Mouse (Mus musculus) hindbrain, embryonic 15.5 days (tissue): ENCODE measurements around the gene Fgfr2. TPM values are rescaled to one million over a fixed set of nuclear protein-coding genes. Genes with fewer than 3 reads are reported as not detected.
A peak's percentile ranks its signal among the peaks of the same experiment; 100 is the strongest.

Experiments
- ATAC-seq: fragments of 200-750 bp; cut with Nextera tagmentation; 2 replicates; pipeline ENCODE4 v1.8.0; 2017; ENCODE audit warnings: low read depth, moderate number of reproducible peaks, moderate TSS enrichment; ENCODE audit not compliant: low FRiP score
- H3K27ac ChIP-seq: fragments of 300-500 bp; sonication (generic); replicated peaks from 2 replicates; pipeline ENCODE4 v1.5.1; 2015; ENCODE audit warnings: mild to moderate bottlenecking, inconsistent platforms
- H3K27me3 ChIP-seq: fragments of 300-500 bp; sonication (generic); 2 replicates; pipeline ENCODE4 v1.6.1; 2015; ENCODE audit warnings: control low read depth, inconsistent platforms
- H3K36me3 ChIP-seq: fragments of 300-500 bp; sonication (generic); 2 replicates; pipeline ENCODE4 v1.6.1; 2015; ENCODE audit warnings: control low read depth, inconsistent platforms
- H3K4me1 ChIP-seq: fragments of 300-500 bp; sonication (generic); replicated peaks from 2 replicates; pipeline ENCODE4 v1.6.1; 2015; ENCODE audit warnings: control low read depth, inconsistent platforms
- H3K4me2 ChIP-seq: fragments of 300-500 bp; sonication (generic); 2 replicates; pipeline ENCODE4 v1.6.1; 2015; ENCODE audit warnings: moderate library complexity, mild to moderate bottlenecking, inconsistent platforms
- H3K4me3 ChIP-seq: fragments of 300-500 bp; sonication (generic); 2 replicates; pipeline ENCODE4 v1.5.1; 2015; ENCODE audit warnings: mild to moderate bottlenecking, inconsistent platforms
- H3K9ac ChIP-seq: fragments of 300-500 bp; sonication (generic); 2 replicates; pipeline ENCODE4 v1.6.1; 2015; ENCODE audit warnings: inconsistent platforms
- H3K9me3 ChIP-seq: fragments of 300-500 bp; sonication (generic); 2 replicates; pipeline ENCODE4 v1.6.1; 2016; ENCODE audit warnings: control low read depth, inconsistent platforms
- WGBS: fragments of 180-500 bp; shearing (Covaris S2); methylation state at CpG from one replicate; pipeline ENCODE4 v1.1.7; 2015; 5-methylcytosine and 5-hydroxymethylcytosine counted together
- polyA plus RNA-seq: library from polyadenylated mRNA; unstranded; fragments of >200 nt; fragmentation: Nextera tagmentation; extraction: Ambion mirVana; gene quantifications from 2 replicates; pipeline ENCODE4 v1.2.1, GENCODE M21; 2015

Gene Fgfr2
- polyA plus RNA-seq, 1 experiment from 2014 or later: 28.5 TPM

DNA sequence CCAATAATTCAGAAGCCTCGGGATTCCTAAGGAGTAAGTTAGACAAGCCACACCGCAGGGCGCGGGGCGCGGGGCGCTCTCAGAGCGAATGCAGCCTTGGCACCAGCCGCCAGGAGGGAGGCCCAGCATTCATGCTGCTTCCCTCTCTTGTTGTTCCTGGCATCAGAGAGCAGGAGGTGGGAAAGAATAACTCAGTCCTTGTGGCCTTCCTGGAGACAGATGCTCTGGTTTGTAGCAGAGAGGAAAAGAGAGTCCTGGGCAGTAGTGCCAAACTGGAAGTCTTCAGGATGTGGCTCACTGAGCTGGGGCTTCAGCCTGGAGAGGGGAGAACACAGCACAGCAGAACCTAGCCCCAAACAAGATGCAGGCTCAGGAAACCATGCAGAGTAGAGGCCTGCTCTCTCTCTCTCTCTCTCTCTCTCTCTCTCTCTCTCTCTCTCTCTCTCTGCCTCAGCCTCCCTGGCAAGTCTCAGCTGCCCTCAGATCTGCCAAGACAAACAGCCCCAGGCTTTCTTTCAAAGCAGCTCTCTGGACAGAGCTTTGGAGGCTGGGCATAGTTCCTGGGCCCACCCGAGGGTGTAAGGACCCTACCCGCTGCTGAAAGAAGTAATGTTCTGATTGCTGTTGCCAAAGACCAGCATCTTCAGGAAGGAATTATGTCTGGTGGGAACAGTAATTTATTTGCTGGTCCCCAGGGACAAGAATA is 2790.5 kb downstream of the Fgfr2 start:
- H3K4me2 ChIP-seq: no peak overlapping the region
- H3K9ac ChIP-seq: no peak overlapping the region
- H3K9me3 ChIP-seq: no peaks in the 10 kb centered on the region
- 58% methylated on average over 11 of the region's 11 CpGs for WGBS
- peak overlapping the region; percentile 13; the same call in 1 of the 2 replicates for H3K27ac ChIP-seq
- no peaks in the 10 kb centered on the region for H3K27me3 ChIP-seq
- no peaks in the 10 kb centered on the region for H3K36me3 ChIP-seq
- 0 out of 2 replicates have a peak, but pooled peaks have one; percentile 34 for ATAC-seq
- H3K4me1 ChIP-seq: peaks cover 11% of the 10 kb centered on the region
- no peak overlapping the region for H3K4me3 ChIP-seq

DNA sequence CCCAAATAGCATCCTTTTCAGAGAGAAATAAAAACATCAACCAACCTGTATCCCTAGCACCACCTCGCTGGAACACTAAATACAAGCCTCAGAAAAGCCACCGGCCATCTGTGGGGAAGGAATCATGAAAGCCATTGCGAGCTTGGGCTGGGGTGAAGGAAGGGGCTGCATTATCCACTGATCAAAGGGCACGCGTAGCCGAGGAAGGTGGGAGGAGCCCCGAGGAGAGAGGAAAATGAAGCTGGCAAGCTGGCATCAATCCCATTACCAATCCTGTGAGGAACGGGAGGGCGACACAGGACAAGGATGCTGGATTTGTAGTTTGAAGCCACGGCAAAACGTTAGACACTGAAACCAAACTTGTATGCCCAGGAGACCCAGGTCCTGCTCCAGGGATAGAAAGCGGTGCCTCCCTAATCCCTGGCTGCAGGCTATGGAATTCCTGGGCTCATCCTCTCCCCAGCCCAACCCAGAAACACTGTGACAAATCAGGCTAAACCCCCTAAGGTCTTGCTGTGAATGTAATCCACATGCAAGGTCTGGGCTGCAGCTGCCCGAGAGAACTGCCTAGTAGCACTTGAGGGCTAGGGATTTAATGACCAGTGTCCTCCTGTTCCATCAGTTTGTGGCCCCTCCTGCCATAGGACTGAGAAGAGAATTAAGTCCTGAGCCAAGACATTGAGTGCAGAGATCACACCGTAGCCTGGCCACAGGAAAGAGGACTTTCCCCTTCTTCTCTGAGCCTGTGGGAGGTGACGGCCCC is 2795.4 kb downstream of the Fgfr2 start:
- Histone ChIP-seq H3K36me3 (no peaks in the 10 kb centered on the region), H3K4me2 (peak overlapping the region; percentile 39), H3K4me1 (peaks cover 15% of the 10 kb centered on the region), H3K27me3 (0 out of 2 replicates have a peak, but pooled peaks cover 4% of the 10 kb centered on the region), H3K4me3 (no peak overlapping the region), H3K9me3 (no peaks in the 10 kb centered on the region), H3K27ac (no peak overlapping the region), H3K9ac (no peak overlapping the region)
- WGBS: 9% methylated on average over 15 of the region's 15 CpGs
- ATAC-seq: no peak

- Histone ChIP-seq H3K4me2 (no peak overlapping the region), H3K4me1 (peaks cover 15% of the 10 kb centered on the region), H3K9ac (no peak overlapping the region), H3K27me3 (0 out of 2 replicates have a peak, but pooled peaks cover 4% of the 10 kb centered on the region), H3K27ac (no peak overlapping the region), H3K4me3 (no peak overlapping the region), H3K9me3 (no peaks in the 10 kb centered on the region), H3K36me3 (no peaks in the 10 kb centered on the region)
- 0 out of 2 replicates have a peak, but pooled peaks have one; percentile 42 for ATAC-seq
- 74% methylated on average over 15 of the region's 15 CpGs for WGBS
Measured at GRCm38 (mm10) chr7:130325983-130326433, 2797.1 kb downstream of the Fgfr2 start.

DNA sequence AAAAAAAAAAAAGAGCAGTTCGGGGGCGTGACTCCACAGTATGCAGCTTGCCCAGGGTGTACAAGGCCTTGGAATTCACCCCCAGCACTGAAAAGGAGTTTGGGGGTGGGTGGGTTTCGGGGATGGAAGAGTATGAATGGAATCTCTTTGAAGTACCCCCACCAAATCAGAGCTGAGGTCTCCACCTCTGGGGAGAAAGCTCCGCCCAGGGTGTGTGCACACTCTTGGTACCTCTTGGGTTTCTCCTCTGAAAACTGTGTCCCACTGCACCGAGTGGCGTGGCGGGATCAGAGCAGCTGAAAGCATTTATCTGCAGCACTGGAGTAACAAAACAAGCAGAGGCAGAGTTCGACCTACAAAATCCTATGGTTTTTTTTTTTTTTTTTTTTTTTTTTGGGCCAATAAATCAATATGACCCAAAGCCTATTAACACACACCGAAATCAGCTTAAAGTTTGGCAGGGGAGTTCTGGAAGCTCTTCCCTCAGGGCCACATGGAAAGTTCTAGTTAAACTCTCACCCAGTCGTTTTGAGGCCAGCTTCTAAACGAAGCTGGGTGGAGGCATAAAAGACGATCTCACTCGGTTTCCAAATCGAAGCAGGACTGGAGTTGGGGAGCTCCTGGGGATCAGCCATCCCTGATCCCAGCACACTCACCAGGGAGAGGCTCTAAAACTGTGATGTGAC is 2798.3 kb downstream of the Fgfr2 start:
- WGBS: 65% methylated on average over 14 of the region's 14 CpGs
- H3K36me3 ChIP-seq: no peaks in the 10 kb centered on the region
- peaks cover 21% of the 10 kb centered on the region for H3K4me1 ChIP-seq
- no peak for ATAC-seq
- 0 out of 2 replicates have a peak, but pooled peaks cover 4% of the 10 kb centered on the region for H3K27me3 ChIP-seq
- H3K27ac ChIP-seq: no peak overlapping the region
- H3K9ac ChIP-seq: no peak overlapping the region
- H3K4me3 ChIP-seq: no peak overlapping the region
- no peaks in the 10 kb centered on the region for H3K9me3 ChIP-seq
- no peak overlapping the region for H3K4me2 ChIP-seq

- WGBS: 71% methylated on average over 4 of the region's 4 CpGs
Measured at GRCm38 (mm10) chr7:130323766-130324165, 2799.4 kb downstream of the Fgfr2 start.

GRCm38 (mm10) chr7:130319799-130320556 is 2803.2 kb downstream of the Fgfr2 start:
- peak; percentile 91 for ATAC-seq
- no peaks in the 10 kb centered on the region for H3K36me3 ChIP-seq
- no peak overlapping the region for H3K9ac ChIP-seq
- no peak overlapping the region for H3K4me2 ChIP-seq
- no peaks in the 10 kb centered on the region for H3K9me3 ChIP-seq
- H3K4me3 ChIP-seq: no peak overlapping the region
- peaks cover 10% of the 10 kb centered on the region for H3K4me1 ChIP-seq
- WGBS: 31% methylated on average over 8 of the region's 8 CpGs
- H3K27me3 ChIP-seq: no peaks in the 10 kb centered on the region
- H3K27ac ChIP-seq: peak overlapping the region; percentile 54

More at GRCm38 (mm10) chr7:130323766-130324165, 2799.4 kb downstream of the Fgfr2 start:
- Histone ChIP-seq H3K9ac (no peak overlapping the region), H3K4me1 (peaks cover 24% of the 10 kb centered on the region), H3K36me3 (no peaks in the 10 kb centered on the region), H3K27me3 (0 out of 2 replicates have a peak, but pooled peaks cover 4% of the 10 kb centered on the region), H3K9me3 (no peaks in the 10 kb centered on the region), H3K4me2 (no peak overlapping the region), H3K27ac (no peak overlapping the region), H3K4me3 (no peak overlapping the region)
- no peak for ATAC-seq

GRCm38 (mm10) chr7:130316294-130316693 is 2806.9 kb downstream of the Fgfr2 start:
- no peak overlapping the region for H3K4me3 ChIP-seq
- H3K9ac ChIP-seq: no peak overlapping the region
- no peaks in the 10 kb centered on the region for H3K9me3 ChIP-seq
- H3K4me1 ChIP-seq: peaks cover 10% of the 10 kb centered on the region
- H3K36me3 ChIP-seq: no peaks in the 10 kb centered on the region
- no peak overlapping the region for H3K27ac ChIP-seq
- ATAC-seq: no peak
- no peak overlapping the region for H3K4me2 ChIP-seq
- 82% methylated on average over 3 of the region's 3 CpGs for WGBS
- no peaks in the 10 kb centered on the region for H3K27me3 ChIP-seq

DNA sequence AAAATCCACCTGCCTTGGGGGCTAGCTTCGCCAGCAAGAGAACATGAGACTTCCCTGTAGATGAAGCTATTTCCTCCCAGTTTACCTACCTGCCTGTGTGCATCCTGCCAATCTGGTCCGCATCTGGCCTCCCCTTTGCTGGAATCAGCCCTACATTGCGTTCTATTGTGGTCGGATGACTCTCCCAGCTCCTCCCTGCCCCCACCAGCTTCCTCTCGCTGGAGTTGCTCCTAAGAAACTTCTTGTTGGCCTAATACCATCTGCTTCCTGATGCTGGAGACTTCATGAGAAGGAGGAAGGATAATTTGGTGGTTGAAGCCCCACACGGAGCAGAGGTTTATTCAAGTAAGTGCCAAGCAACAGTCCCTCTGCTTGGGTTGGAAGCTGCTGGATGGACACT is 2807.9 kb downstream of the Fgfr2 start:
- peaks cover 7% of the 10 kb centered on the region for H3K4me1 ChIP-seq
- ATAC-seq: no peak
- 84% methylated on average over 6 of the region's 6 CpGs for WGBS

GRCm38 (mm10) chr7:130314658-130315057 is 2808.5 kb downstream of the Fgfr2 start:
- no peak overlapping the region for H3K9ac ChIP-seq
- H3K27ac ChIP-seq: no peak overlapping the region
- no peaks in the 10 kb centered on the region for H3K9me3 ChIP-seq
- no peaks in the 10 kb centered on the region for H3K36me3 ChIP-seq
- WGBS: 94% methylated on average over 6 of the region's 6 CpGs
- no peaks in the 10 kb centered on the region for H3K27me3 ChIP-seq
- H3K4me3 ChIP-seq: no peak overlapping the region
- H3K4me1 ChIP-seq: peaks cover 2% of the 10 kb centered on the region
- ATAC-seq: no peak
- H3K4me2 ChIP-seq: no peak overlapping the region

More for the DNA sequence above, 2807.9 kb downstream of the Fgfr2 start:
- Histone ChIP-seq H3K4me2 (no peak overlapping the region), H3K4me3 (no peak overlapping the region), H3K9ac (no peak overlapping the region), H3K27me3 (no peaks in the 10 kb centered on the region), H3K27ac (no peak overlapping the region), H3K9me3 (no peaks in the 10 kb centered on the region), H3K36me3 (no peaks in the 10 kb centered on the region)

DNA sequence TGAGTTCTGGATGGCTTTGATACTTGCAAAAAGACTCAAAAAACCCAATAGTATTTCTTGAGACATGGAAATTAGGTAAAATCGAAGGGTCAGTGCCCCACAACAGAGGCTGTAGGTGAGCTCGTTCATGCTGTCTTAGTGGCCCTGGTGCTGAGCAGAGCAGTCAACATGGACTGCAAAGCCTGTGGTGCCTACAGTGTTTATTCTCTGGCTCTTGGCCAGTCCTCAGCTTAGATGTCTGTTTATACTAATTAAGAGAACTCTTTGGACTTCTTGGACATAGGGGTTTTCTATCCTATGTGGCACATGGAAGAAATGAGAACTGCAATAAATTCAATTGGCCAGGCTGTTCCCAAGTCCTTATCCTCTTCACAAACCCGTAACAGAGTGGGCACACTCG is 2811.8 kb downstream of the Fgfr2 start:
- H3K36me3 ChIP-seq: no peaks in the 10 kb centered on the region
- whole genome bisulfite sequencing: 88% methylated on average over 4 of the region's 4 CpGs

DNA sequence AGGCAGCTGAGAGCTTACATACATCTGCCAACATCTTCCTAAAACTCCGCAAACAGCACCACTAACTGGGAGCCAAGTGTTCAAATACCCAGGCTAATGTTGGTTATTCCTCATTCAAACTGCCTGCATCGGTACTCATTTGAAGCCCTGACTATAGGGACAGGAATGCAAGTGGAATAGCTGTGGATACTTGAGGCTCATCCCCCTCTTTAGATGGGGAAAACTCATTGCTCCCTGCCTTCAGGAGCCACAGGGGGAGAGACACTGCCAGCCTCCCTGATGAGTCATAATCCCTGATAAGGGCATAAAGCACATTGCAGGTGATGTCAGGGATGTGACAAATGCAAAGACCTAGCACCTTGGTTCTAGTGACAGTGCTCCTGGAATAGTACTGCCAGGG is 2814.0 kb downstream of the Fgfr2 start:
- Histone ChIP-seq H3K4me1 (no peaks in the 10 kb centered on the region), H3K4me3 (no peak overlapping the region), H3K27me3 (no peaks in the 10 kb centered on the region), H3K4me2 (no peak overlapping the region), H3K27ac (no peak overlapping the region), H3K9ac (no peak overlapping the region), H3K9me3 (no peaks in the 10 kb centered on the region), H3K36me3 (no peaks in the 10 kb centered on the region)
- 76% methylated on average over 2 of the region's 2 CpGs for WGBS
- ATAC-seq: no peak

More for the DNA sequence above, 2811.8 kb downstream of the Fgfr2 start:
- ATAC-seq: no peak
- no peaks in the 10 kb centered on the region for H3K27me3 ChIP-seq
- H3K4me2 ChIP-seq: no peak overlapping the region
- H3K9me3 ChIP-seq: no peaks in the 10 kb centered on the region
- no peak overlapping the region for H3K27ac ChIP-seq
- H3K4me3 ChIP-seq: no peak overlapping the region
- no peak overlapping the region for H3K9ac ChIP-seq
- no peaks in the 10 kb centered on the region for H3K4me1 ChIP-seq
